Mouse (Mus musculus) olfactory bulb, adult 2 months (tissue): ENCODE results near the gene Tas2r120.

Experiments
- CTCF ChIP-seq: fragments of 200-500 bp; IDR thresholded peaks from 2 replicates; pipeline ENCODE4 v1.5.1; 2012; ENCODE audit warnings: low read depth, mild to moderate bottlenecking, low read length, moderate library complexity; ENCODE audit not compliant: insufficient read depth
- POLR2A ChIP-seq: fragments of 200-500 bp; IDR thresholded peaks from 2 replicates; pipeline ENCODE4 v1.6.1; 2012; ENCODE audit warnings: mild to moderate bottlenecking, low read depth, low read length, moderate library complexity; ENCODE audit not compliant: insufficient read depth

GRCm38 (mm10) chr6:132651426-132651825 lies 5.3 kb upstream of the Tas2r120 start, which contains the start of gene A630073D07Rik:
- TF ChIP-seq POLR2A (no peak), CTCF (no peak)
